Mouse (Mus musculus) neural tube, embryonic 14.5 days (tissue): ENCODE measurements at regions not wholly inside any gene's neighbourhood (a gene's known extent, or its start where the extent isn't known, plus 50 kb on each side); places are given as distances from the start of the nearest gene placed in this dataset.

Source experiments
- ATAC-seq: fragments of 200-750 bp; cut with Nextera tagmentation; 2 replicates; pipeline ENCODE4 v1.8.0; 2017; ENCODE audit warnings: low read depth, mild to moderate bottlenecking, moderate TSS enrichment, moderate library complexity
- H3K27ac ChIP-seq: fragments of 300-500 bp; sonication (generic); 2 replicates; pipeline ENCODE4 v1.5.1; 2014; ENCODE audit warnings: low read depth, mild to moderate bottlenecking, control low read depth, low read length, moderate library complexity, mixed read lengths
- H3K27me3 ChIP-seq: fragments of 300-500 bp; sonication (generic); 2 replicates; pipeline ENCODE4 v1.6.1; 2014; ENCODE audit warnings: low read length; ENCODE audit not compliant: control insufficient read depth, insufficient read depth
- H3K36me3 ChIP-seq: fragments of 300-500 bp; sonication (generic); 2 replicates; pipeline ENCODE4 v1.6.1; 2014; ENCODE audit warnings: low read length, mixed read lengths; ENCODE audit not compliant: control insufficient read depth, insufficient read depth
- H3K4me1 ChIP-seq: fragments of 300-500 bp; sonication (generic); 2 replicates; pipeline ENCODE4 v1.6.1; 2014; ENCODE audit warnings: low read length; ENCODE audit not compliant: control insufficient read depth, insufficient read depth
- H3K4me2 ChIP-seq: fragments of 300-500 bp; sonication (generic); 2 replicates; pipeline ENCODE4 v1.6.1; 2014; ENCODE audit warnings: mild to moderate bottlenecking, low read depth, low read length, control low read depth
- H3K4me3 ChIP-seq: fragments of 300-500 bp; sonication (generic); 2 replicates; pipeline ENCODE4 v1.5.1; 2014; ENCODE audit warnings: low read depth, low read length, control low read depth, mixed read lengths
- H3K9ac ChIP-seq: fragments of 300-500 bp; sonication (generic); replicated peaks from 2 replicates; pipeline ENCODE4 v1.6.1; 2014; ENCODE audit warnings: low read depth, mild to moderate bottlenecking, control low read depth, low read length, mixed read lengths
- H3K9me3 ChIP-seq: fragments of 300-500 bp; sonication (generic); 2 replicates; pipeline ENCODE4 v1.6.1; 2016; ENCODE audit warnings: low read length; ENCODE audit not compliant: control insufficient read depth
- WGBS: fragments of 180-500 bp; shearing (Covaris S2); extraction: QIAGEN DNeasy Blood & Tissue Kit; methylation state at CpG from one replicate; pipeline ENCODE4 v1.1.7; 2014; 5-methylcytosine and 5-hydroxymethylcytosine counted together

DNA sequence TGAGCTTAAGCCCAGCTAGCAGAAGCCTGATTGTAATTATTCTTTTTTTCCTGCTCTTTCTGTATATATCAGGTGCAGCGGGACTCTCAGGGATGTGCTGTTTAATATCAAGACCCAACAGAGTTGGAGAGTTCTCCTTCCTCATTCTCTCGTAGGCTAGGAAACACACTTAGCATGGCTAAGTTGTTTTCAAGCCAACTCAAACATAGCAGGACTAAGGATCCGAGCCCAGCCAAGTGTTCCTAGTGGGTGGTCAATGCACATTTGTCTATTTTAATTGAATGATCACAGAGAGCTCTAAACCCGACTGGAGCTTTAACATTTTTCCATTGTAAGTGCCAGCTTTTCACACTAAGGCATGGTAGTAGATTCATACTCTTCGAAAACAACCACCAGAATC, 121.7 kb upstream of the Adgrl3 start:
- Histone ChIP-seq H3K36me3 (no peaks in the 10 kb centered on the region), H3K4me2 (no peak overlapping the region), H3K9me3 (no peaks in the 10 kb centered on the region), H3K27me3 (no peaks in the 10 kb centered on the region), H3K9ac (no peak overlapping the region), H3K4me1 (no peaks in the 10 kb centered on the region), H3K4me3 (no peak overlapping the region), H3K27ac (no peak overlapping the region)
- no peak for ATAC-seq
- 62% methylated on average over 5 of the region's 5 CpGs for WGBS

DNA sequence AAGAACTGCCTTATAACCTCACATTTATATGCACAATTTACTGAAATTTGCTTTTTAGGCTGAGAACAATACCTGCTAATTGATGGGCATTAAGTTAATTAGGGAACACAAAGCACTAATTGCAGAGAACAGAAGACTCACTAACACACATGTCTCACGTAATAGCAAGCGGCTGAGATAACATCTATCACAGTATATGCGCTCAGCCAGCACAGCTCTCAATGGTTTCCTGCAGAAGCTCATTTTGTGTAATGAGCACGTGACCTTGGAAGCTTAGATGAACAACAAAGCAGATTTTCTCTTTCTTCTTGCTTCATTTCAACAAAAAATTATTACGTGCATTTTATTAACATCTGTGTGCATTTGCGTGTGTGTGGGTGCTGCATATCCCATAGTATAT, 111.2 kb upstream of the Adgrl3 start:
- Histone ChIP-seq H3K27ac (no peak overlapping the region), H3K36me3 (no peaks in the 10 kb centered on the region), H3K4me3 (no peak overlapping the region), H3K27me3 (no peaks in the 10 kb centered on the region), H3K9ac (no peak overlapping the region), H3K4me1 (no peaks in the 10 kb centered on the region), H3K9me3 (no peaks in the 10 kb centered on the region), H3K4me2 (no peak overlapping the region)
- peak; percentile 69; the same call in 1 of the 2 replicates for ATAC-seq
- 66% methylated on average over 6 of the region's 6 CpGs for WGBS

DNA sequence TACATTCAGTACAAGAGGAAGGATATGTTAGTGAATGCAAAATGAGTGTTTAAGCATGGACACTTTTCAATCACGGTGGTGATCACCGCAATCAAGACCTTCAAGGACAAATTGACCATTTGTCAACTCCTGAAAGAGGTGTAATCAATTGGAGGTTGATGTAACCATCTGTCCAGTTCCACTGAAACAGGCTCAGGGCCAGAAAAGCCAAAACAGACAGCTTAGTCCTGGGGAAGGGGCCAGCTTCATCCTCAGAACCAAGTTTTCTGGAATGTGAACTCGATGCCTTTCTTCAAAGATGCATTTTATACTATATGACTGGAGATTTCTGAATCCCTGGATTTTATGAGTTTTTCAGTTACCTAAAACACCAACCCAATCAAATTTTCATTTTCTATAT, 81.1 kb upstream of the Adgrl3 start:
- no peak for ATAC-seq
- Histone ChIP-seq H3K27me3 (no peaks in the 10 kb centered on the region), H3K4me1 (no peaks in the 10 kb centered on the region), H3K4me3 (no peak overlapping the region), H3K9ac (no peak overlapping the region), H3K4me2 (no peak overlapping the region), H3K36me3 (no peaks in the 10 kb centered on the region), H3K27ac (no peak overlapping the region), H3K9me3 (no peaks in the 10 kb centered on the region)
- WGBS = 78% methylated on average over 3 of the region's 3 CpGs

DNA sequence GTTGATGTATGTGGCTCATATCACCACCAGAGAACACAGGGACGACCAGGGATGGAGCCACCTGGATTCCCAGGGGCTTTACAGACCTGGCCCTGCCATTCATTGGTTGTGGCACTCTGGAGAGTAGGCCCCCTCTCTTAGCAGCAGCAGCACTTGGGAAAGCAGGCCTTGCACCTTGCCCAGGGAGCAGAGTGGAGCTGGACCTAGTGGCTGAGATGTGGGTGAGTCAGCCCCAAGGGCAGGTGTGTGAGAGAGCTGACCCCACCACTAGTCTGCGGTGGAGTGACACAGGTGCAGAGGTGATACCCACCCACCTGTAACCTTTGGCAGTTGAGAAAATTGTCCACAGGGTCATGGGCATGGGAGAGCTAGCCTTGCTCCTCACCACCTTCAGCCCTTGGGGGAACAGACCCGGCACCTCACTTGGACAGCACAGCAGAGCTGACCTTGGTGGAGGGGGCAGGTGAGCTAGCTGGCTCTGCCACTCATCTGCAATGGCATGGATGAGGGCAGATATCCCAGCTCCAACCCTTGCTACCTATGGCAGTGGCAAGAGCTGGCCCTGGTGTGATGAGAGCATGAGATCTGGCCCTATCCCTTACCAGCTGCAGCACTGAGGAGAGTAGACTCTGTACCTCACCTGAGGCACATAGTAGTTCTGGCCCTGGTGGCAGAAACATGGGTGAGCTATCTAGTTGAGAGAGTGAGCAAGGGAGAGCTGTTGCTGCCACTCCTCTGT, 67.9 kb upstream of the Adgrl3 start:
- WGBS = 94% methylated on average over 3 of the region's 3 CpGs

DNA sequence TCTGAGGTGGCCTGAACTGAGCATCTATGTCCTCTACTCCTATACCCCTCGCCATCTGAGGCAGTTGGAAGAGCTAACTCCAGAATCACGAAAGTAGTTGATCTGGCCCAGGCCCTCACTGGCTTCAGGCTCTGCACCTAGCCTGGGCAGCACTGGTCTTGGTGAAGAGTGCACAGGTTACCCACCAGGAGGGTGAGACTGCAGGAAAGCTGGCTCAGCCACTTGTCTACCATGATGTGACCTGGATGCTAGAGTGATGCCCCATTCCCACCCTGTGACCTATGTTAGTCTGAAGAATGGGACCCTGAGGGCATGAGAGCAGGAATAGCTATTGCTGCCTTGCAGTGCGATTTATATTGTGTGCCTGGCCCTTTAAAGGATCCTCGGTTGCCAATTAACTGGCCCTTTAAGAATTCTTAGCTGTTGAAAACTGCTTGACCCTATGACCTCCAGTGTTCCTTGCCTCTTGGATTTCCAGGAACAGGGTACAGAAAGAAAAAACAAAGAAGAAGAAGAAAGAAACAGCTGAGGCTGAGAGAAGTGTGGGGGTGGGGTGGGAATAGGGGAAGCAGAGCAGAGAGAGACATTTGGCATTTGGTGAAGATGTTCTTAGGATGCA, 67.2 kb upstream of the Adgrl3 start:
- WGBS = 41% methylated on average over 4 of the region's 4 CpGs
- no peaks in the 10 kb centered on the region for H3K36me3 ChIP-seq
- ATAC-seq = no peak
- no peak overlapping the region for H3K9ac ChIP-seq
- no peaks in the 10 kb centered on the region for H3K9me3 ChIP-seq
- no peak overlapping the region for H3K4me3 ChIP-seq
- H3K4me2 ChIP-seq = no peak overlapping the region
- no peak overlapping the region for H3K27ac ChIP-seq
- H3K27me3 ChIP-seq = no peaks in the 10 kb centered on the region
- H3K4me1 ChIP-seq = no peaks in the 10 kb centered on the region

More for the DNA sequence above, 67.9 kb upstream of the Adgrl3 start:
- H3K27me3 ChIP-seq = no peaks in the 10 kb centered on the region
- no peaks in the 10 kb centered on the region for H3K9me3 ChIP-seq
- no peaks in the 10 kb centered on the region for H3K4me1 ChIP-seq
- H3K4me2 ChIP-seq = no peak overlapping the region
- no peak overlapping the region for H3K27ac ChIP-seq
- H3K9ac ChIP-seq = no peak overlapping the region
- no peaks in the 10 kb centered on the region for H3K36me3 ChIP-seq
- peak; percentile 21; the same call in 1 of the 2 replicates for ATAC-seq
- H3K4me3 ChIP-seq = no peak overlapping the region
